Mouse (Mus musculus): ENCODE measurements at regions not wholly inside any gene's neighbourhood (a gene's known extent, or its start where the extent isn't known, plus 50 kb on each side); places are given as distances from the start of the nearest gene placed in this dataset.

GRCm38 (mm10) chr5:57582392-57582791, 135.4 kb upstream of the Pcdh7 start:
- DNase-seq (ENCODE audit: low read depth, low spot score), result no peak

GRCm38 (mm10) chr5:57587016-57587415, 130.8 kb upstream of the Pcdh7 start:
- peak; percentile 5 for DNase-seq (ENCODE audit: low read depth, low spot score)

DNA sequence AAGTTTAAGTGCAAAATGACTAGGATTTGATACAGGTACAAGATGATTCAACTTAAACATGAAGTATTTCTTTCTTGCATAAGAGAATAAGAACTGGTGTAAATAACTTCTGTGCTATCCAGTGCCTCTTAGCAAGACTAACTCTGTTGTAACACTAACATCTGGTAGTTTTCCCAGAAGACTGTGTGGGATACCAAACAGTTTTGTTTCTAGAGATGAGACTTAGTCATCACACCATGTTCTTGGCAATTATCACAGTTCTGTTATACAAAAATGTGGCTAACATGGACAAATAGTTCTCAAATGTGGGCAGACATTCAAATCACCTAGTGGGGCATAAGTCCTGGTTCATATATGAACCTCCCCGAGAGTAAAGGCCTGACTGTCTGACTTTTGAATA, 121.8 kb upstream of the Pcdh7 start:
- no peak for DNase-seq (ENCODE audit: low read depth, low spot score)

- DNase-seq (ENCODE audit: low read depth, low spot score), result no peak
These were observed 120.7 kb upstream of the Pcdh7 start for GRCm38 (mm10) chr5:57597043-57597442.

DNA sequence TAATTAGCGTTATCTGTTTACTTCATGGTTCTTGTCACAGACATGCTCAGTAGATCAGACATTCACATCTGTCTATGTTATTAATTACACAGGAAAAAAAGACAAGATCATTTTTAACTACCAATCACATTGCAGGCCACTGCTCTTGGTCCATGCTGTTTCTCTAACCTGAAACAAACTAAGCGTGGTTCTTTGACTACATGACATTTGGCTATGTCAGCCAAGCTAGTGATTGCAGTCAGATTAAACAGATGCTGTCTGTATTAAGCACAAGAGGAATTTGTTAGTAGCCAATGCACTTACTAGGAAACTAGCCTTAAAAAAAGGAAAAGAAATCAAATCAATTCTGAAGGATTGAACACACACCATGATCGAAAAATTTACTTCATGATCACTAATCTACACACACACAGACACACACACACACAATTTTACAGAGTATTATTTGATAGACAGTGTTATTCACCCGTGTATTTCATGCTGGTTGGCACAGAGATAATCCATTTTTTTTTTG, 119.5 kb upstream of the Pcdh7 start:
- DNase-seq (ENCODE audit: low read depth, low spot score), result no peak

Data from WW6 (cell line).